7 mouse cellular contexts compared by ENCODE assay signal in genomic region chr7:127470743-127471645, GRCm38 (mm10). TPM values are rescaled to one million over a fixed set of nuclear protein-coding genes. Genes with fewer than 3 reads are reported as not detected.
A peak's percentile ranks its signal among the peaks of the same experiment; 100 is the strongest.
DNase-seq lines count a peak whose midpoint lies in the region; ATAC-seq lines count a peak whose summit lies in the region.

No protein-coding gene starts in this region.

- no peaks in the 10 kb centered on the region for H3K9me3 ChIP-seq in intestine, embryonic 15.5 days
- H3K9me3 ChIP-seq in midbrain, embryonic 10.5 days (replicated peaks), result no peaks in the 10 kb centered on the region; the same call in 1 of the 2 replicates

- H3K4me1 ChIP-seq in intestine, embryonic 15.5 days (replicated peaks), result 0 out of 2 replicates have a peak, but pooled peaks cover 7% of the 10 kb centered on the region
- peaks cover 25% of the 10 kb centered on the region for H3K4me1 ChIP-seq in midbrain, embryonic 10.5 days

- peak overlapping the region; percentile 89 for H3K4me2 ChIP-seq in intestine, embryonic 15.5 days (replicated peaks)

- peak overlapping the region; percentile 99 for H3K27ac ChIP-seq in intestine, embryonic 15.5 days
- H3K27ac ChIP-seq in midbrain, embryonic 10.5 days (replicated peaks), result peak overlapping the region; percentile 97

- H3K36me3 ChIP-seq in intestine, embryonic 15.5 days, result peaks cover 30% of the 10 kb centered on the region
- H3K36me3 ChIP-seq in midbrain, embryonic 10.5 days, result peaks cover 65% of the 10 kb centered on the region

- H3K9ac ChIP-seq in intestine, embryonic 15.5 days, result peak overlapping the region; percentile 89

- WGBS in intestine, embryonic 15.5 days, result under 1% methylated on average over 46 of the region's 46 CpGs
- WGBS in midbrain, embryonic 10.5 days, result 1% methylated on average over 44 of the region's 46 CpGs

- DNase-seq in adrenal gland, adult 2 months, result peak; percentile 94
- peak; percentile 92 for DNase-seq in embryo, embryonic 11.5 days (ENCODE audit: low read depth, low spot score)
- peak; percentile 80 to 90 for DNase-seq in gastrocnemius, postnatal 36 days
- DNase-seq in left cerebral cortex, postnatal 25 days (ENCODE audit: low spot score in 2 of 2), result peak; percentile 93 to 99
- DNase-seq in midbrain, embryonic 10.5 days (ENCODE audit: low spot score), result peak; percentile 90
- peak; percentile 92 for DNase-seq in right cerebral cortex, postnatal 4 days

- ATAC-seq in intestine, embryonic 15.5 days, result peak; percentile 94

- H3K4me3 ChIP-seq in intestine, embryonic 15.5 days (replicated peaks), result peak overlapping the region; percentile 84
- H3K4me3 ChIP-seq in midbrain, embryonic 10.5 days, result peak overlapping the region; percentile 92

- intact Hi-C loops in gastrocnemius, postnatal 36 days (cut with DNase I), result loop anchor here (5.0 kb wide), 1 partner anchor 124 kb away; the partner anchor contains the start of gene Zfp768
- intact Hi-C loops in left cerebral cortex, postnatal 25 days (cut with DNase I), result loop anchor here (2.0 to 5.0 kb wide), 2 partner anchors 22 to 109 kb away; partner anchors contain the start of gene Zfp689

- H3K27me3 ChIP-seq in intestine, embryonic 15.5 days (replicated peaks), result no peaks in the 10 kb centered on the region
- H3K27me3 ChIP-seq in midbrain, embryonic 10.5 days (ENCODE audit: low read depth, poor library complexity, severe bottlenecking), result no peaks in the 10 kb centered on the region

RNA-seq across cellular contexts. Expression of gene Fbrs, which starts 8.0 kb away (rescaled TPM):
- 10 to 100 TPM; 54.8 to 90.7 TPM for total RNA-seq in adrenal gland, adult 2 months (2021)
- polyA plus RNA-seq in adrenal gland, adult 2 months (2012; rRNA removed), result 46.0 and 57.8 TPM in 2 replicates
- 10 to 100 TPM; 15.0 to 24.6 TPM for total RNA-seq in gastrocnemius, postnatal 36 days (2021)
- 8.9 and 9.2 TPM in 2 replicates for polyA plus RNA-seq in intestine, embryonic 15.5 days (2015; fragmentation: Nextera tagmentation; extraction: Ambion mirVana)
- 10 to 100 TPM; 56.2 to 56.9 TPM for total RNA-seq in left cerebral cortex, postnatal 25 days (2021)
- 8.6 and 9.6 TPM in 2 replicates for polyA plus RNA-seq in midbrain, embryonic 10.5 days (2016; fragmentation: Nextera tagmentation; extraction: Ambion mirVana)

RNA-seq across cellular contexts. Expression of gene Prr14, which starts 11.6 kb away (rescaled TPM):
- 10 to 100 TPM; 49.0 to 56.8 TPM for total RNA-seq in adrenal gland, adult 2 months (2021)
- 73.2 and 87.0 TPM in 2 replicates for polyA plus RNA-seq in adrenal gland, adult 2 months (2012; rRNA removed)
- total RNA-seq in gastrocnemius, postnatal 36 days (2021), result 10 to 100 TPM; 14.7 to 19.3 TPM
- polyA plus RNA-seq in intestine, embryonic 15.5 days (2015; fragmentation: Nextera tagmentation; extraction: Ambion mirVana), result 36.0 and 37.4 TPM in 2 replicates
- 10 to 100 TPM; 27.1 to 32.2 TPM for total RNA-seq in left cerebral cortex, postnatal 25 days (2021)
- 56.0 and 59.6 TPM in 2 replicates for polyA plus RNA-seq in midbrain, embryonic 10.5 days (2016; fragmentation: Nextera tagmentation; extraction: Ambion mirVana)

RNA-seq across cellular contexts. Expression of gene Zfp689, which starts 22.0 kb away (rescaled TPM):
- 1 to 10 TPM; 3.9 to 4.6 TPM for total RNA-seq in adrenal gland, adult 2 months (2021)
- 7.0 and 7.1 TPM in 2 replicates for polyA plus RNA-seq in adrenal gland, adult 2 months (2012; rRNA removed)
- total RNA-seq in gastrocnemius, postnatal 36 days (2021), result under 1 TPM; 0.69 to 0.87 TPM
- polyA plus RNA-seq in intestine, embryonic 15.5 days (2015; fragmentation: Nextera tagmentation; extraction: Ambion mirVana), result 5.6 and 5.9 TPM in 2 replicates
- total RNA-seq in left cerebral cortex, postnatal 25 days (2021), result 1 to 10 TPM; 5.8 to 8.2 TPM
- polyA plus RNA-seq in midbrain, embryonic 10.5 days (2016; fragmentation: Nextera tagmentation; extraction: Ambion mirVana), result 13.9 and 16.4 TPM in 2 replicates

RNA-seq across cellular contexts. Expression of gene Srcap, which starts 40.8 kb away (rescaled TPM):
- total RNA-seq in adrenal gland, adult 2 months (2021), result 10 to 100 TPM; 68.6 to 90.2 TPM
- 29.3 and 41.2 TPM in 2 replicates for polyA plus RNA-seq in adrenal gland, adult 2 months (2012; rRNA removed)
- 10 to 100 TPM; 43.7 to 51.0 TPM for total RNA-seq in gastrocnemius, postnatal 36 days (2021)
- 37.6 and 37.9 TPM in 2 replicates for polyA plus RNA-seq in intestine, embryonic 15.5 days (2015; fragmentation: Nextera tagmentation; extraction: Ambion mirVana)
- 100 to 1,000 TPM; 101 to 116 TPM for total RNA-seq in left cerebral cortex, postnatal 25 days (2021)
- polyA plus RNA-seq in midbrain, embryonic 10.5 days (2016; fragmentation: Nextera tagmentation; extraction: Ambion mirVana), result 52.6 and 56.1 TPM in 2 replicates

RNA-seq across cellular contexts. Expression of gene Gm42715, which starts 48.4 kb away (rescaled TPM):
- 10 to 100 TPM; 19.1 to 19.7 TPM for total RNA-seq in adrenal gland, adult 2 months (2021)
- polyA plus RNA-seq in adrenal gland, adult 2 months (2012; rRNA removed), result 4.0 and 6.7 TPM in 2 replicates
- 1 to 10 TPM; 4.2 to 5.4 TPM for total RNA-seq in gastrocnemius, postnatal 36 days (2021)
- 11.5 and 12.3 TPM in 2 replicates for polyA plus RNA-seq in intestine, embryonic 15.5 days (2015; fragmentation: Nextera tagmentation; extraction: Ambion mirVana)
- total RNA-seq in left cerebral cortex, postnatal 25 days (2021), result 10 to 100 TPM; 10.6 to 11.6 TPM
- polyA plus RNA-seq in midbrain, embryonic 10.5 days (2016; fragmentation: Nextera tagmentation; extraction: Ambion mirVana), result 14.3 and 18.8 TPM in 2 replicates

Comparison
In these comparisons a context has a peak if more than half of its experiments do, and no peak if none do; other contexts are left out.
1. Peak in every context shown above with its lines: DNase-seq, ATAC-seq, H3K4me3 ChIP-seq and H3K27ac ChIP-seq.